In the genomic region with DNA sequence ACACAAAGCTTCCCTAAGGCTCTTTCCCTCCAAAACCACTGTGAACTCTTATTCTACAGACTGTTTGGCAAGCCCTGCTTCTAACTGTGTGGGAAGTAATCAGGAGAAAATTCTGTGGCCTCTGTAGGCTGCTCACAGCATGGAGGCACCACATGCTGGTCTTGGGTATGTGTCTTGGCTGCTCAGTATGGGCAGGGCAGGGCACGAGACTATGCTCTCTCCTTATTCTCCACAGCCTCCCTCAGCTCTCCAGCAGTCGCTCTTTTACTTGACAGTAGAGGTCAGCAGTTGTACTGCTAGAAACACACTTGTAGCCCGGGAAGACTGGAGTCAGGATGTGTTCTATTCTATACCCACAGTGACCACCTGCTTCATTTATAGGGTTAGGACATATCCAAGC, we compare ENCODE assay signal across 34 mouse cellular contexts. TPM values are rescaled to one million over a fixed set of nuclear protein-coding genes. Genes with fewer than 3 reads are reported as not detected.
DNase-seq lines count a peak whose midpoint lies in the region; ATAC-seq and TF ChIP-seq lines count a peak whose summit lies in the region.
"Had no signal": no experiment of that assay in that cellular context is flagged by ENCODE, and none has a peak within 500 bp of the region (broad histone marks: within the 10 kb centered on the region; RNA-seq: fewer than 3 reads in every experiment).

No protein-coding gene starts in this region.

- H3K4me2 ChIP-seq in hindbrain, postnatal 0 days (ENCODE audit: low read depth, low read length): no peak overlapping the region
- H3K4me2 ChIP-seq: embryonic facial prominence, embryonic 15.5 days; forebrain, embryonic 15.5 days; heart, embryonic 11.5 days; limb, embryonic 15.5 days; lung, embryonic 14.5 days; midbrain, embryonic 13.5 days; neural tube, embryonic 13.5 days had no signal

- no peaks in the 10 kb centered on the region for H3K9me3 ChIP-seq in hindbrain, postnatal 0 days (ENCODE audit: low read length)
- no peaks in the 10 kb centered on the region for H3K9me3 ChIP-seq in hindbrain, embryonic 10.5 days
- H3K9me3 ChIP-seq: embryonic facial prominence, embryonic 15.5 days; forebrain, embryonic 15.5 days; limb, embryonic 15.5 days; midbrain, embryonic 13.5 days; neural tube, embryonic 13.5 days had no signal

- WGBS in hindbrain, postnatal 0 days: 20% methylated on average over 3 of the region's 3 CpGs
- 28% methylated on average over 3 of the region's 3 CpGs for WGBS in hindbrain, embryonic 10.5 days

- DNase-seq in hindbrain, postnatal 0 days (ENCODE audit: low spot score): no peak
- no peak for DNase-seq in hindbrain, embryonic 10.5 days (ENCODE audit: low spot score)
- DNase-seq in testis, postnatal 14 days (ENCODE audit: low spot score): no peak
- peak; percentile 67 for DNase-seq in cerebellum, adult 9-10 months
- no peak for DNase-seq in kidney, adult 8-10 months
- DNase-seq in ovary, postnatal 10 days (ENCODE audit: low spot score): no peak
- DNase-seq: adrenal gland, postnatal 10 days; B cell, adult 2 months; gastrocnemius, postnatal 10 days; kidney, adult 9 months; kidney, postnatal 14 days; lung, embryonic 14.5 days; right cerebral cortex, postnatal 4 days; thymus, adult 18-20 months; thymus, postnatal 4 days had no signal

- H3K4me1 ChIP-seq in hindbrain, postnatal 0 days (ENCODE audit: insufficient read depth, low read length): peaks cover 12% of the 10 kb centered on the region; the same call in 1 of the 2 replicates
- H3K4me1 ChIP-seq in hindbrain, embryonic 10.5 days (replicated peaks): peaks cover 8% of the 10 kb centered on the region
- peaks cover under 1% of the 10 kb centered on the region; the same call in 1 of the 2 replicates for H3K4me1 ChIP-seq in testis, adult 2 months (ENCODE audit: control insufficient read depth, insufficient read depth, low read length)

- no peak overlapping the region for H3K9ac ChIP-seq in hindbrain, postnatal 0 days (replicated peaks; ENCODE audit: low read length)
- H3K9ac ChIP-seq: embryonic facial prominence, embryonic 15.5 days; forebrain, embryonic 15.5 days; limb, embryonic 15.5 days; liver, embryonic 14.5 days; lung, embryonic 14.5 days; midbrain, embryonic 13.5 days; neural tube, embryonic 13.5 days had no signal

- H3K36me3 ChIP-seq in hindbrain, postnatal 0 days (ENCODE audit: insufficient read depth, low read length): 0 out of 2 replicates have a peak, but pooled peaks cover 4% of the 10 kb centered on the region
- H3K36me3 ChIP-seq in hindbrain, embryonic 10.5 days: peaks cover 5% of the 10 kb centered on the region; the same call in 1 of the 2 replicates
- H3K36me3 ChIP-seq in testis, adult 2 months (ENCODE audit: control insufficient read depth, insufficient read depth, low read length): no peaks in the 10 kb centered on the region
- H3K36me3 ChIP-seq: embryonic facial prominence, embryonic 15.5 days; limb, embryonic 15.5 days had no signal

- no peak for ATAC-seq in hindbrain, postnatal 0 days
- ATAC-seq: activated CD4-positive, CD25-positive, alpha-beta regulatory T cell, adult 4 months; forebrain, embryonic 15.5 days; midbrain, embryonic 13.5 days had no signal

- TF ChIP-seq CTCF in hindbrain, postnatal 0 days (IDR thresholded peaks at IDR 0.05; ENCODE audit: low read depth): peak; percentile 23; the same call in 1 of the 2 replicates
- TF ChIP-seq CTCF in testis, adult 2 months (IDR thresholded peaks at IDR 0.05; ENCODE audit: control insufficient read depth, insufficient read depth, insufficient replicate concordance, low read depth, low read length): no peak

- no peak overlapping the region for H3K27ac ChIP-seq in hindbrain, postnatal 0 days
- H3K27ac ChIP-seq in hindbrain, embryonic 10.5 days: no peak overlapping the region
- no peak overlapping the region for H3K27ac ChIP-seq in testis, adult 2 months (ENCODE audit: control insufficient read depth, insufficient read depth, low read depth, low read length)
- H3K27ac ChIP-seq: embryonic facial prominence, embryonic 15.5 days; forebrain, embryonic 15.5 days; limb, embryonic 15.5 days; liver, embryonic 14.5 days; midbrain, embryonic 13.5 days; neural tube, embryonic 13.5 days had no signal

- no peak for TF ChIP-seq POLR2A in testis, adult 2 months (IDR thresholded peaks at IDR 0.05; ENCODE audit: control insufficient read depth, low read depth, low read length)

- no peaks in the 10 kb centered on the region for H3K27me3 ChIP-seq in hindbrain, postnatal 0 days (ENCODE audit: insufficient read depth, low read length)
- no peaks in the 10 kb centered on the region for H3K27me3 ChIP-seq in hindbrain, embryonic 10.5 days (ENCODE audit: insufficient read depth, poor library complexity, severe bottlenecking)
- no peaks in the 10 kb centered on the region for H3K27me3 ChIP-seq in testis, adult 2 months (ENCODE audit: control insufficient read depth, insufficient read depth, low read length)
- H3K27me3 ChIP-seq: embryonic facial prominence, embryonic 15.5 days; forebrain, embryonic 15.5 days; limb, embryonic 15.5 days; midbrain, embryonic 13.5 days; neural tube, embryonic 13.5 days had no signal

- no peak overlapping the region for H3K4me3 ChIP-seq in hindbrain, postnatal 0 days (ENCODE audit: low read length)
- H3K4me3 ChIP-seq in hindbrain, embryonic 10.5 days: no peak overlapping the region
- peak overlapping the region; percentile 39 for H3K4me3 ChIP-seq in testis, adult 2 months (ENCODE audit: control insufficient read depth, low read depth, low read length)
- H3K4me3 ChIP-seq: embryonic facial prominence, embryonic 15.5 days; forebrain, embryonic 15.5 days; limb, embryonic 15.5 days; midbrain, embryonic 13.5 days; myocyte; neural tube, embryonic 13.5 days had no signal

RNA-seq across cellular contexts. Expression of gene Oprl1, which starts 5.2 kb away (rescaled TPM):
- total RNA-seq in hindbrain, postnatal 0 days (2014; rRNA removed): 177 and 221 TPM in 2 replicates
- 69.8 and 73.1 TPM in 2 replicates for polyA plus RNA-seq in hindbrain, postnatal 0 days (2015; fragmentation: Nextera tagmentation; extraction: Ambion mirVana)
- 5.6 and 17.3 TPM in 2 replicates for polyA plus RNA-seq in hindbrain, embryonic 10.5 days (2016; fragmentation: Nextera tagmentation; extraction: Ambion mirVana)
- 5.4 and 5.9 TPM in 2 replicates for polyA plus RNA-seq in testis, adult 2 months (2012; rRNA removed)
- total RNA-seq: gastrocnemius, postnatal 10 days; granulocyte monocyte progenitor cell, adult 5-6 weeks; megakaryocyte, adult 5-6 weeks had no signal
- polyA plus RNA-seq: activated CD4-positive, CD25-positive, alpha-beta regulatory T cell, adult 4 months; myocyte had no signal

RNA-seq across cellular contexts. Expression of gene Lkaaear1, which starts 21.8 kb away (rescaled TPM):
- not detected in 2 replicates for total RNA-seq in hindbrain, postnatal 0 days (2014; rRNA removed)
- not detected in 2 replicates for polyA plus RNA-seq in hindbrain, postnatal 0 days (2015; fragmentation: Nextera tagmentation; extraction: Ambion mirVana)
- polyA plus RNA-seq in hindbrain, embryonic 10.5 days (2016; fragmentation: Nextera tagmentation; extraction: Ambion mirVana): not detected in 2 replicates
- polyA plus RNA-seq in testis, adult 2 months (2012; rRNA removed): 409 and 417 TPM in 2 replicates
- total RNA-seq: adrenal gland, postnatal 10 days; gastrocnemius, postnatal 10 days; granulocyte monocyte progenitor cell, adult 5-6 weeks; layer of hippocampus, adult 8-10 months; left cerebral cortex, postnatal 36 days; megakaryocyte, adult 5-6 weeks; MEL had no signal
- polyA plus RNA-seq: activated CD4-positive, CD25-positive, alpha-beta regulatory T cell, adult 4 months; brain, embryonic 14.5 days; embryonic facial prominence, embryonic 15.5 days; forebrain, embryonic 15.5 days; heart, embryonic 11.5 days; heart, postnatal 0 days; hindbrain, embryonic 11.5 days; limb, embryonic 15.5 days; liver, embryonic 14.5 days; lung, embryonic 14.5 days; midbrain, embryonic 13.5 days; myocyte; neural tube, embryonic 13.5 days; stomach, embryonic 14.5 days had no signal

RNA-seq across cellular contexts. Expression of gene Rgs19, which starts 26.3 kb away (rescaled TPM):
- total RNA-seq in hindbrain, postnatal 0 days (2014; rRNA removed): 57.9 and 94.0 TPM in 2 replicates
- polyA plus RNA-seq in hindbrain, postnatal 0 days (2015; fragmentation: Nextera tagmentation; extraction: Ambion mirVana): 50.6 and 56.8 TPM in 2 replicates
- 69.1 and 79.2 TPM in 2 replicates for polyA plus RNA-seq in hindbrain, embryonic 10.5 days (2016; fragmentation: Nextera tagmentation; extraction: Ambion mirVana)
- 25.7 and 28.2 TPM in 2 replicates for polyA plus RNA-seq in testis, adult 2 months (2012; rRNA removed)

RNA-seq across cellular contexts. Expression of gene Tcea2, which starts 40.0 kb away (rescaled TPM):
- total RNA-seq in hindbrain, postnatal 0 days (2014; rRNA removed): 37.2 and 50.2 TPM in 2 replicates
- polyA plus RNA-seq in hindbrain, postnatal 0 days (2015; fragmentation: Nextera tagmentation; extraction: Ambion mirVana): 48.7 and 54.3 TPM in 2 replicates
- 14.4 and 17.7 TPM in 2 replicates for polyA plus RNA-seq in hindbrain, embryonic 10.5 days (2016; fragmentation: Nextera tagmentation; extraction: Ambion mirVana)
- 577 and 632 TPM in 2 replicates for polyA plus RNA-seq in testis, adult 2 months (2012; rRNA removed)

RNA-seq across cellular contexts. Expression of gene Myt1, which starts 43.1 kb away (rescaled TPM):
- total RNA-seq in hindbrain, postnatal 0 days (2014; rRNA removed): 49.2 and 55.2 TPM in 2 replicates
- 10.1 and 11.4 TPM in 2 replicates for polyA plus RNA-seq in hindbrain, postnatal 0 days (2015; fragmentation: Nextera tagmentation; extraction: Ambion mirVana)
- polyA plus RNA-seq in hindbrain, embryonic 10.5 days (2016; fragmentation: Nextera tagmentation; extraction: Ambion mirVana): 18.3 and 33.0 TPM in 2 replicates
- 2.9 and 5.3 TPM in 2 replicates for polyA plus RNA-seq in testis, adult 2 months (2012; rRNA removed)
- total RNA-seq: granulocyte monocyte progenitor cell, adult 5-6 weeks; megakaryocyte, adult 5-6 weeks; MEL had no signal
- polyA plus RNA-seq: activated CD4-positive, CD25-positive, alpha-beta regulatory T cell, adult 4 months; heart, postnatal 0 days; limb, embryonic 15.5 days had no signal

Comparison
In these comparisons a context has a peak if more than half of its experiments do, and no peak if none do; other contexts are left out.
1. RNA of gene Lkaaear1, which starts 21.8 kb away (polyA plus RNA-seq): 409 to 417 TPM in testis, adult 2 months; not detected in hindbrain, postnatal 0 days and not detected in hindbrain, embryonic 10.5 days; every median in the first group is over 100 times any median in the second.